Mouse (Mus musculus): ENCODE data around the gene Efna2. TPM values are rescaled to one million over a fixed set of nuclear protein-coding genes. Genes with fewer than 3 reads are reported as not detected.
A peak's percentile ranks its signal among the peaks of the same experiment; 100 is the strongest.

The Efna2 gene
- total RNA-seq, 2 experiments from 2014 or later, result 18.4 to 19.1 TPM

- DNase-seq (ENCODE audit: extremely low spot score in 1 of 2, low spot score in 2 of 2), result peak in 1 of 2 experiments; percentile 22
- intact Hi-C loops (cut with DNase I), result no loop called here
These were observed 38.6 kb upstream of the Efna2 start, which contains the start of gene Cbarp for GRCm38 (mm10) chr10:80140666-80141035. TSS of gene Cbarp (minus strand) at chr10:80140835.

GRCm38 (mm10) chr10:80141243-80141642 is 38.0 kb upstream of the Efna2 start:
- intact Hi-C loops (cut with DNase I), result no loop called here
- peak; percentile 94 to 98 for DNase-seq (ENCODE audit: extremely low spot score in 1 of 2, low spot score in 2 of 2)

GRCm38 (mm10) chr10:80141786-80142529 is 37.3 kb upstream of the Efna2 start:
- DNase-seq (ENCODE audit: extremely low spot score in 1 of 2, low spot score in 2 of 2), result peak; percentile 96 to 97
- intact Hi-C loops (cut with DNase I), result no loop called here

- DNase-seq (ENCODE audit: extremely low spot score in 1 of 2, low spot score in 2 of 2), result no peak
- intact Hi-C loops (cut with DNase I), result no loop called here
These were observed 36.8 kb upstream of the Efna2 start for GRCm38 (mm10) chr10:80142530-80142925.

GRCm38 (mm10) chr10:80143664-80144063 is 35.6 kb upstream of the Efna2 start:
- intact Hi-C loops (cut with DNase I), result no loop called here
- DNase-seq (ENCODE audit: extremely low spot score in 1 of 2, low spot score in 2 of 2), result no peak

- DNase-seq (ENCODE audit: extremely low spot score in 1 of 2, low spot score in 2 of 2), result peak in 1 of 2 experiments; percentile 33
- intact Hi-C loops (cut with DNase I), result no loop called here
These were observed 35.1 kb upstream of the Efna2 start for GRCm38 (mm10) chr10:80144159-80144558.

- DNase-seq (ENCODE audit: extremely low spot score in 1 of 2, low spot score in 2 of 2), result peak in 1 of 2 experiments; percentile 84
- intact Hi-C loops (cut with DNase I), result no loop called here
These were observed 34.1 kb upstream of the Efna2 start for GRCm38 (mm10) chr10:80144864-80145838.

GRCm38 (mm10) chr10:80145896-80146295 is 33.4 kb upstream of the Efna2 start:
- peak in 1 of 2 experiments; percentile 73 for DNase-seq (ENCODE audit: extremely low spot score in 1 of 2, low spot score in 2 of 2)
- intact Hi-C loops (cut with DNase I), result no loop called here

- intact Hi-C loops (cut with DNase I), result no loop called here
- peak in 1 of 2 experiments; percentile 58 for DNase-seq (ENCODE audit: extremely low spot score in 1 of 2, low spot score in 2 of 2)
These were observed 32.7 kb upstream of the Efna2 start for GRCm38 (mm10) chr10:80146568-80147011.

GRCm38 (mm10) chr10:80147146-80147718 is 32.0 kb upstream of the Efna2 start:
- intact Hi-C loops (cut with DNase I), result no loop called here
- peak in 1 of 2 experiments; percentile 35 for DNase-seq (ENCODE audit: extremely low spot score in 1 of 2, low spot score in 2 of 2)

- intact Hi-C loops (cut with DNase I), result loop anchor here (2.0 kb wide), 1 partner anchor 17 kb away; the partner anchor contains the start of gene Cirbp
- peak in 1 of 2 experiments; percentile 87 for DNase-seq (ENCODE audit: extremely low spot score in 1 of 2, low spot score in 2 of 2)
These were observed 31.3 kb upstream of the Efna2 start, which contains the start of gene Midn for GRCm38 (mm10) chr10:80147719-80148601. TSS of gene Midn (plus strand) at chr10:80148272.

- peak; percentile 92 to 97 for DNase-seq (ENCODE audit: extremely low spot score in 1 of 2, low spot score in 2 of 2)
- intact Hi-C loops (cut with DNase I), result loop anchor here (2.0 kb wide), 1 partner anchor 16 kb away; the partner anchor contains the start of gene Cirbp
These were observed 30.5 kb upstream of the Efna2 start for GRCm38 (mm10) chr10:80148610-80149290.

GRCm38 (mm10) chr10:80149291-80150225 is 29.7 kb upstream of the Efna2 start:
- DNase-seq (ENCODE audit: extremely low spot score in 1 of 2, low spot score in 2 of 2), result peak; percentile 98 to 99
- intact Hi-C loops (cut with DNase I), result loop anchor here (2.0 kb wide), 1 partner anchor 15 kb away; the partner anchor contains the start of gene Cirbp

- intact Hi-C loops (cut with DNase I), result no loop called here
- peak in 1 of 2 experiments; percentile 86 for DNase-seq (ENCODE audit: extremely low spot score in 1 of 2, low spot score in 2 of 2)
These were observed 28.8 kb upstream of the Efna2 start for GRCm38 (mm10) chr10:80150226-80151210.
